Mouse (Mus musculus) forebrain, embryonic 14.5 days (tissue): Measurements from ENCODE around the gene Zfp747. TPM values are rescaled to one million over a fixed set of nuclear protein-coding genes. Genes with fewer than 3 reads are reported as not detected.
"Not testable (repeated sequence)": the region's sequence is repeated elsewhere in the genome, so short reads cannot be mapped to it uniquely, and the experiment has no call there.

Experiments used
- ATAC-seq: fragments of 200-750 bp; cut with Nextera tagmentation; 2 replicates; pipeline ENCODE4 v1.8.0; 2017; ENCODE audit warnings: mild to moderate bottlenecking, moderate library complexity
- DNase-seq: peaks from one replicate; pipeline ENCODE4 v3.0.0-alpha.2; 2015; ENCODE audit warnings: low spot score
- H3K27ac ChIP-seq: fragments of 300-500 bp; sonication (generic); 2 replicates; pipeline ENCODE4 v1.5.1; 2014; ENCODE audit warnings: low read depth, mild to moderate bottlenecking, control low read depth, low read length, moderate library complexity
- H3K27me3 ChIP-seq: fragments of 300-500 bp; sonication (generic); replicated peaks from 2 replicates; pipeline ENCODE4 v1.6.1; 2014; ENCODE audit warnings: low read length, control low read depth, mixed read lengths; ENCODE audit not compliant: control insufficient read depth, insufficient read depth
- H3K36me3 ChIP-seq: fragments of 300-500 bp; sonication (generic); 2 replicates; pipeline ENCODE4 v1.6.1; 2014; ENCODE audit warnings: low read length, control low read depth; ENCODE audit not compliant: control insufficient read depth, insufficient read depth
- H3K4me1 ChIP-seq: fragments of 300-500 bp; sonication (generic); 2 replicates; pipeline ENCODE4 v1.6.1; 2014; ENCODE audit warnings: antibody characterized with exemption, low read length, control low read depth; ENCODE audit not compliant: control insufficient read depth, insufficient read depth
- H3K4me2 ChIP-seq: fragments of 300-500 bp; sonication (generic); 2 replicates; pipeline ENCODE4 v1.6.1; 2014; ENCODE audit warnings: mild to moderate bottlenecking, control low read depth, low read length
- H3K4me3 ChIP-seq: fragments of 300-500 bp; sonication (generic); 2 replicates; pipeline ENCODE4 v1.5.1; 2014; ENCODE audit warnings: low read depth, low read length, control low read depth
- H3K9ac ChIP-seq: fragments of 300-500 bp; sonication (generic); 2 replicates; pipeline ENCODE4 v1.6.1; 2014; ENCODE audit warnings: mild to moderate bottlenecking, low read length, control low read depth, moderate library complexity
- H3K9me3 ChIP-seq: fragments of 300-500 bp; sonication (generic); replicated peaks from 2 replicates; pipeline ENCODE4 v1.6.1; 2016; ENCODE audit warnings: low read length, control low read depth, mixed read lengths; ENCODE audit not compliant: control insufficient read depth
- WGBS: fragments of 180-500 bp; shearing (Covaris S2); extraction: QIAGEN DNeasy Blood & Tissue Kit; methylation state at CpG from one replicate; pipeline ENCODE4 v1.1.7; 2014; 5-methylcytosine and 5-hydroxymethylcytosine counted together
- polyA plus RNA-seq: library from polyadenylated mRNA; unstranded; fragments of >200 nt; fragmentation: Nextera tagmentation; extraction: Ambion mirVana; gene quantifications from 2 replicates; pipeline ENCODE4 v1.2.1, GENCODE M21; 2014

The Zfp747 gene
- polyA plus RNA-seq, 1 experiment from 2014 or later = 4.0 TPM

DNA sequence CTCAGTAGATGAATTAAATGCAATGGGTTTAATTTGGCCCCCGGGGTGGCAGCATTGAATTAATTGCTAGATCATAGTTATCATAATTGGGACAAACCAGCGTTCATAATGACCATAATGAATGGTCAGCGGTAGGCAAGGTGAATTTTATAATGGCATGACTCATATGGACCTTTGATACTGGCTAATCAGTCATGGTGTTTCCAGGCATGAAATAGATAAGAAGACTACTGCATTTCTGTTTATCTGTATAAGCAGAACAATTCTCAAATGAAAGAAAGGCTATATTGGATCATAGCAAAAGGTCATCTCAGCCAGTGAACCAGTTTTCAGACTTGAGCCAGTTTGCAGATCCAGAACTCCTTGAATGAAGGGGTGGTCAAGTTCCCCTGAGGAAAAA lies 24.5 kb upstream of the Zfp747 start:
- Histone ChIP-seq H3K4me1 (no peaks in the 10 kb centered on the region), H3K9me3 (no peaks in the 10 kb centered on the region), H3K4me2 (no peak overlapping the region), H3K36me3 (no peaks in the 10 kb centered on the region), H3K27ac (no peak overlapping the region), H3K4me3 (no peak overlapping the region), H3K9ac (no peak overlapping the region), H3K27me3 (no peaks in the 10 kb centered on the region)
- no peak for ATAC-seq
- 68% methylated on average over 3 of the region's 3 CpGs for WGBS
- no peak for DNase-seq

- H3K4me1 ChIP-seq = peaks cover 10% of the 10 kb centered on the region; the same call in 1 of the 2 replicates
- ATAC-seq = no peak
- DNase-seq = no peak
- H3K4me3 ChIP-seq = peak overlapping the region; percentile 63
- peak overlapping the region; percentile 61 for H3K9ac ChIP-seq
- H3K4me2 ChIP-seq = peak overlapping the region; percentile 79
- H3K9me3 ChIP-seq = no peaks in the 10 kb centered on the region
- H3K27me3 ChIP-seq = no peaks in the 10 kb centered on the region
- WGBS = 24% methylated on average over 7 of the region's 7 CpGs
- H3K27ac ChIP-seq = peak overlapping the region; percentile 79
- peaks cover 7% of the 10 kb centered on the region for H3K36me3 ChIP-seq
These were observed 18.1 kb upstream of the Zfp747 start for GRCm38 (mm10) chr7:127393944-127394333.

- under 1% methylated on average over 45 of the region's 45 CpGs for WGBS
- DNase-seq (peak; percentile 98), ATAC-seq (peak; percentile 94)
- Histone ChIP-seq H3K4me2 (peak within 1 kb of the TSS; percentile 79), H3K4me1 (peaks cover 10% of the 10 kb centered on the region; the same call in 1 of the 2 replicates), H3K27me3 (no peaks in the 10 kb centered on the region), H3K9ac (peak within 1 kb of the TSS; percentile 85), H3K36me3 (peaks cover 7% of the 10 kb centered on the region), H3K4me3 (peak within 1 kb of the TSS; percentile 63), H3K9me3 (no peaks in the 10 kb centered on the region), H3K27ac (peak within 1 kb of the TSS; percentile 79)
These were observed 17.5 kb upstream of the Zfp747 start, which contains the start of gene E430018J23Rik for GRCm38 (mm10) chr7:127393157-127393943. Gene E430018J23Rik (minus strand): TSS chr7:127393629.

GRCm38 (mm10) chr7:127392251-127392824 lies 16.5 kb upstream of the Zfp747 start:
- Histone ChIP-seq H3K4me3 (peak overlapping the region; percentile 63; the same call in 1 of the 2 replicates), H3K36me3 (peaks cover 7% of the 10 kb centered on the region), H3K9me3 (no peaks in the 10 kb centered on the region), H3K9ac (peak overlapping the region; percentile 85), H3K4me2 (peak overlapping the region; percentile 79), H3K4me1 (peaks cover 10% of the 10 kb centered on the region; the same call in 1 of the 2 replicates), H3K27me3 (no peaks in the 10 kb centered on the region), H3K27ac (no peak overlapping the region)
- 84% methylated on average over 8 of the region's 8 CpGs for WGBS
- DNase-seq (no peak), ATAC-seq (no peak)

DNA sequence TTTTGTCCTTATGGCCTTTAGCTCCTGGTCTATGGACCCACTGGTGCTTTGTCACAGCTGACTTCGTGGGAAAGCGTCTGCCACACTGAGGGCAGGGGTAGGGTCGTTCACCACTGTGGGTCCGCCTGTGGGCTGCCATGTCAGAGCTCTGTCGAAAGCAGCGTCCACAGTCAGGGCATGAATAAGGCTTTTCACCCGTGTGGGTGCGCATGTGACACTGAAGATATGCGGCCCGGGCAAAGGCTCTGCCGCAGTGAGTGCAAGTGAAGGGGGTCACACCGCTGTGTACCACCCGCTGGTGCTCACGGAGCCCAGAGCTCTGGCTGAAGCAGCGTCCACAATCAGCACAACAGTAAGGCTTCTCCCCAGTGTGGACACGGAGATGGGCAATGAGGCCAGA lies 15.7 kb upstream of the Zfp747 start:
- Histone ChIP-seq H3K9ac (no peak overlapping the region), H3K4me3 (no peak overlapping the region), H3K36me3 (peaks cover 7% of the 10 kb centered on the region), H3K4me1 (peaks cover 10% of the 10 kb centered on the region; the same call in 1 of the 2 replicates), H3K27ac (no peak overlapping the region), H3K27me3 (no peaks in the 10 kb centered on the region), H3K4me2 (no peak overlapping the region), H3K9me3 (no peaks in the 10 kb centered on the region)
- WGBS = 96% methylated on average over 16 of the region's 16 CpGs
- DNase-seq = no peak
- no peak for ATAC-seq

DNA sequence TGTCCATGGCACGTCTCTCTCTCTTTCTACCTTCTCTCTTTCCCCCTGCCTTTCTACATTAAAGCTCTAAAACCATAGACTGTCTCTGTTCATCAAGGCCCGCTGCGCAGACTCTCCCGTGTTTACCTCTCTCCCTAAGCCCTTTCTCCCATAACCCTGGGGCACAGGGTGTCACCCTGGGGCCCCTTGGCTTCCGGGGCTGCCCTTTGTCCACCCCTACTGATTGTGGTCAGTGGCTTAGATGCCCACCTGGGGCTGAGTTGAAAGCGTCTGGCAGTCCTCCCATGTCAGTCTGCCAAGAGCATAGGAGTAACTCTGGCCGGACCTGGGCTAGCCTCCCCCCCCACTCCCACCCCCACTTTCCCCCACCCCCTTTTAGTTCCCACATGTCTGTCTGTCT lies 14.5 kb upstream of the Zfp747 start:
- H3K9me3 ChIP-seq = no peaks in the 10 kb centered on the region
- ATAC-seq (no peak), DNase-seq (no peak)
- H3K4me1 ChIP-seq = peaks cover 10% of the 10 kb centered on the region; the same call in 1 of the 2 replicates
- H3K27me3 ChIP-seq = no peaks in the 10 kb centered on the region
- H3K27ac ChIP-seq = no peak overlapping the region
- no peak overlapping the region for H3K4me3 ChIP-seq
- WGBS = 76% methylated on average over 7 of the region's 7 CpGs
- no peak overlapping the region for H3K4me2 ChIP-seq
- peaks cover 7% of the 10 kb centered on the region for H3K36me3 ChIP-seq
- H3K9ac ChIP-seq = no peak overlapping the region

GRCm38 (mm10) chr7:127388201-127388600 lies 12.4 kb upstream of the Zfp747 start:
- H3K36me3 ChIP-seq, DNase-seq, H3K27ac ChIP-seq, H3K4me3 ChIP-seq, H3K27me3 ChIP-seq, H3K9ac ChIP-seq, H3K4me1 ChIP-seq, H3K4me2 ChIP-seq, ATAC-seq, H3K9me3 ChIP-seq: not testable (repeated sequence)

DNA sequence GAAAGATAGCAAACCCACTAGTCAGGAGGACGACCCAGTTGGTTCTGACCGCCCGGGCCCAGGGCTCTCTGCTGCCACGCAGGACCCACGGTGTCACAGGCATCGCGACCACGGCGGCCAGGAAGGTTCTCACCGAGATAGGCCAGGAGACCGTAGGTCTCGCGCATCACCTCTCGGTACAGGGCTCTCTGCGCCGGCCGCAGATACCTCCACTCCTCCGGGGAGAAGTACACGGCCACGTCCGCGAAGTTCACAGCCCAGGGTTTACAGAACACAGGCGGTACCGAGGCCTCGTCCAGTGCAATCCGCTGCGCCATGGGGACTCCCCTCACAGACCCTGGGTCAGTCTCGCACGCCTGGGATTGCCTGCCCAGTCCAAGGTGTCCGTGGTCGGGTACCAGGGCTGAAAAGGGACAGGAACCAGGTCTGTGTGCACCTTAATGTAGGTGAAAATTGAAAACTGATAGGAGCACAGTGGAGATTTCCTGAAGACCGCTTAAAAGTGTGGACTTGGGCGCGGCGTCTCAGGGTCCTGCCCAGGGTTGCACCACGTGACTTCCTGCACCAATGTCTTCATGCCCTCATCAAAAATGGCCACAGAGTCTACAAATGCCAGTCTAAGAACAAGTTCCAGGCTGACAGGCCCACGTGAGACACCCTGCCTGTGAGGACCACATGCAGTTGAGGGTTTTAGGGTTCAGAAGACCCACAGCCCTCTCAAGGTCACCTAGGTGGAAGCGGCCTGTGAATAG lies 11.0 kb upstream of the Zfp747 start, which contains the start of gene 9130019O22Rik:
TSS of gene 9130019O22Rik (minus strand) at position 526 of the 752 bp plus-strand sequence.
- peak within 1 kb of the TSS; percentile 51 for H3K4me3 ChIP-seq
- 24% methylated on average over 37 of the region's 38 CpGs for WGBS
- H3K27ac ChIP-seq = no peak within 1 kb of the TSS

More for the DNA sequence above, 11.0 kb upstream of the Zfp747 start, which contains the start of gene 9130019O22Rik:
- H3K27me3 ChIP-seq = no peaks in the 10 kb centered on the region
- no peaks in the 10 kb centered on the region for H3K9me3 ChIP-seq
- DNase-seq (peak; percentile 94), ATAC-seq (peak; percentile 92)
- no peaks in the 10 kb centered on the region for H3K4me1 ChIP-seq
- H3K4me2 ChIP-seq = peak within 1 kb of the TSS; percentile 59
- H3K36me3 ChIP-seq = peaks cover 7% of the 10 kb centered on the region
- H3K9ac ChIP-seq = peak within 1 kb of the TSS; percentile 68
